Mouse (Mus musculus) embryonic facial prominence, embryonic 15.5 days (tissue): ENCODE data around the gene Apc2. TPM values are rescaled to one million over a fixed set of nuclear protein-coding genes. Genes with fewer than 3 reads are reported as not detected.
"Not testable (repeated sequence)": the region's sequence is repeated elsewhere in the genome, so short reads cannot be mapped to it uniquely, and the experiment has no call there.

Experiments
- ATAC-seq: fragments of 200-750 bp; cut with Nextera tagmentation; 2 replicates; pipeline ENCODE4 v1.8.0; 2017; ENCODE audit warnings: low read depth, moderate TSS enrichment; ENCODE audit not compliant: insufficient number of reproducible peaks, low FRiP score, low TSS enrichment
- H3K27ac ChIP-seq: fragments of 300-500 bp; sonication (generic); replicated peaks from 2 replicates; pipeline ENCODE4 v1.5.1; 2015; ENCODE audit warnings: mild to moderate bottlenecking, inconsistent platforms
- H3K27me3 ChIP-seq: fragments of 300-500 bp; sonication (generic); 2 replicates; pipeline ENCODE4 v1.6.1; 2015; ENCODE audit warnings: inconsistent platforms
- H3K36me3 ChIP-seq: fragments of 300-500 bp; sonication (generic); 2 replicates; pipeline ENCODE4 v1.6.1; 2015; ENCODE audit warnings: mild to moderate bottlenecking, inconsistent platforms
- H3K4me1 ChIP-seq: fragments of 300-500 bp; sonication (generic); 2 replicates; pipeline ENCODE4 v1.6.1; 2015; ENCODE audit warnings: inconsistent platforms
- H3K4me2 ChIP-seq: fragments of 300-500 bp; sonication (generic); replicated peaks from 2 replicates; pipeline ENCODE4 v1.6.1; 2015; ENCODE audit warnings: mild to moderate bottlenecking, inconsistent platforms
- H3K4me3 ChIP-seq: fragments of 300-500 bp; sonication (generic); replicated peaks from 2 replicates; pipeline ENCODE4 v1.5.1; 2015; ENCODE audit warnings: mild to moderate bottlenecking, inconsistent platforms
- H3K9ac ChIP-seq: fragments of 300-500 bp; sonication (generic); 2 replicates; pipeline ENCODE4 v1.6.1; 2015; ENCODE audit warnings: inconsistent platforms
- H3K9me3 ChIP-seq: fragments of 300-500 bp; sonication (generic); replicated peaks from 2 replicates; pipeline ENCODE4 v1.6.1; 2016; ENCODE audit warnings: inconsistent platforms
- WGBS: fragments of 180-500 bp; shearing (Covaris S2); methylation state at CpG from one replicate; pipeline ENCODE4 v1.1.7; 2015; 5-methylcytosine and 5-hydroxymethylcytosine counted together
- polyA plus RNA-seq: library from polyadenylated mRNA; unstranded; fragments of >200 nt; fragmentation: Nextera tagmentation; extraction: Ambion mirVana; gene quantifications from 2 replicates; pipeline ENCODE4 v1.2.1, GENCODE M21; 2015

The Apc2 gene
- polyA plus RNA-seq, 1 experiment from 2014 or later = 5.4 TPM

DNA sequence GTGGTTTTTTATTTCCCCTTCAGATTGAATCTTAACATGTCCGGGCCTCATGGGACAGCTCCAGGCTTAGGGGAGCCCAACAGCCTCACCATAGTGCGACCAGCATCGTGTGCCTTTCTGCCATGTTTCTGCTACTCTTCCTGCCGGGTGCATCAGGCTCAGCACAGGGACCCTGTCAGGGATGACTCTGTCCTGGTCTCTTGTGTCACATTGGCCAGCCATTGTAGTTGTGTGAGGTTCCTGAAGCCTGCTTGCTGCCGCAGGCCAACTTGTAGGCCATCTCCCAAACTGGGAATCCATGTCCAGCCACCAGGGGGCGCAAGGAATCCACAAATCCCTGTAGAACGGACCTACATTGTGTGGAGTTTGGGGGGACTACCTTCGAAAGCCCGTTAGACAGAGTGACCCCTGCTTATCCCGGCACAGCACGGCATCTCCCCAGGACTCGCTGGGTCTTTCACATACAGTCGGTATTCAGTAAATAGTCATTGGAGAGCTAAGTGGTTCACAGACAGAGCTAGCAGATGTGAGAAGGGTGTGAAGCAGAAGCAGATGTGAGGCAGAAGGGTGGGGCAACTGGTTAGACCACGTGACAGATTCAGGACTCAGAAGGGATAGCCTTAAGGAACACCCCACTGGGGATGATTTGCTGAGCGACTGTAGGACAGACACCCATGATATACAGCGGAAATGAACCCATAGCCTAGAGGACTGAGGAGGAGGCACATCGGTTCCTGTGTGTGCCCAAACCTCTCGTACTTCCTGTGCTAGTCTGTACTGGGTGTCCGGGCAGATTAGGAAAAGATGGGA lies 44.4 kb downstream of the Apc2 start:
- 16% methylated on average over 19 of the region's 19 CpGs for WGBS
- H3K9ac ChIP-seq = no peak overlapping the region
- 0 out of 2 replicates have a peak overlapping the region, but pooled peaks have one; percentile 16 for H3K4me3 ChIP-seq
- H3K4me2 ChIP-seq = peak overlapping the region; percentile 34
- peaks cover 49% of the 10 kb centered on the region for H3K27me3 ChIP-seq
- no peaks in the 10 kb centered on the region for H3K36me3 ChIP-seq
- no peak for ATAC-seq
- H3K4me1 ChIP-seq = peaks cover 51% of the 10 kb centered on the region
- H3K9me3 ChIP-seq = no peaks in the 10 kb centered on the region
- no peak overlapping the region for H3K27ac ChIP-seq

GRCm38 (mm10) chr10:80341026-80341425 lies 45.2 kb downstream of the Apc2 start:
- H3K9ac ChIP-seq = no peak overlapping the region
- H3K4me1 ChIP-seq = peaks cover 55% of the 10 kb centered on the region
- no peak overlapping the region for H3K4me3 ChIP-seq
- no peaks in the 10 kb centered on the region for H3K36me3 ChIP-seq
- H3K9me3 ChIP-seq = no peaks in the 10 kb centered on the region
- 20% methylated on average over 21 of the region's 21 CpGs for WGBS
- ATAC-seq = no peak
- H3K4me2 ChIP-seq = no peak overlapping the region
- H3K27me3 ChIP-seq = peaks cover 57% of the 10 kb centered on the region
- H3K27ac ChIP-seq = no peak overlapping the region

DNA sequence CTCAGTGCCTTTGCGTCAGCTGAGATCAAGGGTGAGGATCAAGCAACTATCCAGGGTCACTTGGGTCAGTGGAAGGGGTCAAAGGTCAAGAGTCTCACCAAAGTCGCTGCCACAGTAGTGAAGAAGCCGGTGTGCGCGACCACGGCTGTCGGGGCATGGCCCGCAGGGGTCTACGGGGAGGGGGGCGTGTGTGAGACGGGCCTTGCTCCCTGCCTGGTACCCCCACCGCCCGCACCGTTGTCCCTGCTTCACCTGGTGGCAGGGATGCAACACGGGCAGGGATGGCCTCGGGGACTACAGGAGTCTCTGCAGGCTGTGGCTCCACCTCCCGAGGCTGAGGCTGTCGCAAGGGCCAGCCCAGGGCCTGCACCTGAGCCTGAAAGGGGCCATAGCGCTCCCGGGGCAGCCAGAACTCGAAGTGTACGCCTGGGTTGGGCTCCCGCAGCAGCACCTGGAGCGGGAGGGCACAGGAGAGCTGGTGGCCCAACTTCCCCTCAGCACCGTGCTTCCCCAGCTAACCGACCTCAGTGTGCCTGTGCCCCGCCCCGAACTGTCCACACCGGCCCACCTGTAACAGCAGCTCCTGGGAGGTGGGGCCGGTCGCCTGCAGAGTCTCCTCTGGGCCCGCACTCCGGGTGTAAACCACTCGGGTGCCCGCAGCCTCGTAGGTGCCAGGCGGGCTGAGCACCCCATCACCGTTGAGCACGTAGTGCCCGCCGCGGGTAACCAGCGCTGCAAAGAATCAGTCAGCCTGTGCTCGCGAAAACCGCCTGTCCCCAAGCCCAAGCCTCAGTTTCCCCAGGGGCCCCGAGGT lies 45.9 kb downstream of the Apc2 start:
- 5% methylated on average over 47 of the region's 47 CpGs for WGBS
- Histone ChIP-seq H3K4me2 (peak overlapping the region; percentile 57), H3K4me1 (peaks cover 55% of the 10 kb centered on the region), H3K27ac (no peak overlapping the region), H3K27me3 (peaks cover 61% of the 10 kb centered on the region), H3K4me3 (peak overlapping the region; percentile 39), H3K9me3 (no peaks in the 10 kb centered on the region), H3K9ac (no peak overlapping the region), H3K36me3 (no peaks in the 10 kb centered on the region)
- ATAC-seq = no peak

DNA sequence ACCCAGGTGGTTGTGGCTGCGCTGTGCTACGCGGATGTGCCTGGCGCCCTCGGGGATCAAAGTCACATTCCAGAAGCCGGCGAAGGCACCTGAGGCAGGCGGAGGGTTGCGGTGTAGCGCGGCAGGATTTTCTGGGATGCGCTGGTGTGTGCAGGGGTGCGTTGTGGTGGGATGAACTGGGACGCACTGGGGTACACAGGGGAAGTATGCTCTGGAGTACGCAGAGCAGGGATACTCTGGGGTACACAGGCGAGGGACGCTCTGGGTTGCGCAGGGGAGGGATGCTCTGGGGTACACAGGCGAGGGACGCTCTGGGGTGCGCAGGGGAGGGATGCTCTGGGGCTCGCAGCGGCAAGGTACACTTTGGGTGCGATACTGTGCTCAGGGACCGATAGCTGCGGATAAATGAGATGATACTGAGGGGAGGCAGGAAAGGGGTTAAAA lies 46.5 kb downstream of the Apc2 start:
- peak overlapping the region; percentile 57 for H3K4me2 ChIP-seq
- H3K9me3 ChIP-seq = no peaks in the 10 kb centered on the region
- no peaks in the 10 kb centered on the region for H3K36me3 ChIP-seq
- no peak for ATAC-seq
- peaks cover 66% of the 10 kb centered on the region for H3K27me3 ChIP-seq
- peak overlapping the region; percentile 39 for H3K4me3 ChIP-seq
- peaks cover 57% of the 10 kb centered on the region for H3K4me1 ChIP-seq
- H3K27ac ChIP-seq = 0 out of 2 replicates have a peak overlapping the region, but pooled peaks have one; percentile 65
- WGBS = under 1% methylated on average over 26 of the region's 26 CpGs
- H3K9ac ChIP-seq = no peak overlapping the region

GRCm38 (mm10) chr10:80342749-80343424 lies 47.1 kb downstream of the Apc2 start:
- peaks cover 72% of the 10 kb centered on the region for H3K27me3 ChIP-seq
- WGBS = under 1% methylated on average over 32 of the region's 33 CpGs
- H3K4me3 ChIP-seq = peak overlapping the region; percentile 39
- peak overlapping the region; percentile 65; the same call in 1 of the 2 replicates for H3K27ac ChIP-seq
- peak overlapping the region; percentile 57 for H3K4me2 ChIP-seq
- ATAC-seq = peak; percentile 82
- H3K4me1 ChIP-seq = peaks cover 61% of the 10 kb centered on the region
- no peak overlapping the region for H3K9ac ChIP-seq
- no peaks in the 10 kb centered on the region for H3K36me3 ChIP-seq
- H3K9me3 ChIP-seq = no peaks in the 10 kb centered on the region

GRCm38 (mm10) chr10:80343425-80343895 lies 47.7 kb downstream of the Apc2 start:
- H3K9ac ChIP-seq = no peak overlapping the region
- no peak; the same call in 1 of the 2 replicates for ATAC-seq

DNA sequence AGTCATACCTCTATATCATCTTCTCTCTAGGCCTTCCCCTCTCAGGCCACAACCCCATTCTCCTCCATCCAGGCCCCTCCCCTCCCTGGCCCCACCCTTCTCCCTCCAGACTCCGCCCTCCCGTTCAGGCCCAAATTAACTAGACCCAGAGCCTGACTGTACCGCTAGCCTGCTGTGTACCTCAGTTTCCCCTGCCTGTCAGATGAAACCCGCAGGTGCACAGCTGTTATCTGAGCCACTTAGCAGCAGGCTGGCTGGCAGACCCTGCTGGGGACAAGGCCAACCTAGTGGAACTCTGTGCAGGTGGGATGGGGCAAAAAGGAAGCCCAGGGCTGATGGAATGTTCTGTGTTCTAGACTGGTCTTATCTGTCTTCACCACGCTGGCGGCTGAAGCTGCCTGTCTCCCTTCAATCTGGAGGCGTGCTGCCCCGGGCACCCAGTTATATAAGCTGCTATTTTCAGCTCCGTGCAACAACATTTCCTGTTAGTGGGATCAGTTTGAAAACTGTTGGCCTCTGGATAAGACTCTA lies 48.4 kb downstream of the Apc2 start:
- WGBS = 33% methylated on average over 9 of the region's 9 CpGs
- Histone ChIP-seq H3K4me1 (peaks cover 74% of the 10 kb centered on the region), H3K36me3 (no peaks in the 10 kb centered on the region), H3K4me3 (peak overlapping the region; percentile 16), H3K9ac (no peak overlapping the region), H3K9me3 (no peaks in the 10 kb centered on the region), H3K27me3 (peaks cover 85% of the 10 kb centered on the region), H3K27ac (peak overlapping the region; percentile 56), H3K4me2 (peak overlapping the region; percentile 57)
- ATAC-seq = no peak

More at GRCm38 (mm10) chr10:80343425-80343895, 47.7 kb downstream of the Apc2 start:
- peak overlapping the region; percentile 39 for H3K4me3 ChIP-seq
- no peaks in the 10 kb centered on the region for H3K36me3 ChIP-seq
- peaks cover 66% of the 10 kb centered on the region for H3K4me1 ChIP-seq
- no peaks in the 10 kb centered on the region for H3K9me3 ChIP-seq
- H3K4me2 ChIP-seq = peak overlapping the region; percentile 57
- H3K27me3 ChIP-seq = peaks cover 77% of the 10 kb centered on the region
- peak overlapping the region; percentile 65; the same call in 1 of the 2 replicates for H3K27ac ChIP-seq
- 26% methylated on average over 13 of the region's 13 CpGs for WGBS

DNA sequence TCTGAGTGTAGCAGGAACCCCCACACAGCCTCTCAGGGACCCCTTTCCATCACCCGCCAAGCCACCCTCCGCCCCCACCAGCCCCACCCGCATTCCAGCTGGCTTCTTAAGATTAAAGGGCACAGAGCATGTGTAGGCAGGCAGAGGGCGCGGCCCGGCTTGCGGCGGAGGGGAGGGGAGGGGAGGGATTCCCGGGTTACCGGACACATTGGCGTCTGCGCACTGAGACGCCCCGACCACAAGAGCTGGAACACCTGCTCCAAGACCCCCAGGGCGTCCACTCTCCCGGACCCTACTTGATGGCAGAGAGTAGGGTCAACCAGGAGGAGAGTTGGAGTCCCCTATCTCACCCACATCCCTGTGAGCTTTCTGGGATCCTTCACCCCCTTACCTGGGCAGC lies 49.3 kb downstream of the Apc2 start:
- H3K9ac ChIP-seq = no peak overlapping the region
- peak overlapping the region; percentile 56 for H3K27ac ChIP-seq
- ATAC-seq = no peak
- H3K4me2 ChIP-seq = peak overlapping the region; percentile 57
- no peaks in the 10 kb centered on the region for H3K9me3 ChIP-seq
- no peaks in the 10 kb centered on the region for H3K36me3 ChIP-seq
- WGBS = 1% methylated on average over 16 of the region's 16 CpGs
- H3K4me1 ChIP-seq = peaks cover 76% of the 10 kb centered on the region
- H3K4me3 ChIP-seq = peak overlapping the region; percentile 10; the same call in 1 of the 2 replicates
- H3K27me3 ChIP-seq = peaks cover 93% of the 10 kb centered on the region

DNA sequence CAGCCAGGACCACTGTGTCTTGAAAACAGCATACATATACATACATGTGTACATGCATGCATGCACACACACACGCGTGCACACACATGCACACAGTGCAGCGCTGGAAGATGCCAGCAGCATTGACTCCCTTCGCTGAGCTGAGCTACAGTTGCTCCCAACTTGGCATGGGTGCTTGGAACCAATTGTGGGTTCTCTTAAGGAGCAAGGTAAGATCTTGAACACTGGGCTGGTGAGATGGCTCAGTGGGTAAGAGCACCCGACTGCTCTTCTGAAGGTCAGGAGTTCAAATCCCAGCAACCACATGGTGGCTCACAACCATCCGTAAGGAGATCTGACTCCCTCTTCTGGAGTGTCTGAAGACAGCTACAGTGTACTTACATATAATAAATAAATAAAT lies 50.2 kb downstream of the Apc2 start:
- 77% methylated on average over 6 of the region's 6 CpGs for WGBS
- not testable (repeated sequence) for H3K9me3 ChIP-seq, H3K4me3 ChIP-seq, H3K9ac ChIP-seq, H3K4me2 ChIP-seq, H3K36me3 ChIP-seq, ATAC-seq, H3K27ac ChIP-seq
- peaks cover 91% of the 10 kb centered on the region for H3K27me3 ChIP-seq
- peaks cover 71% of the 10 kb centered on the region for H3K4me1 ChIP-seq

- H3K27ac ChIP-seq = no peak overlapping the region
- H3K36me3 ChIP-seq = no peaks in the 10 kb centered on the region
- peak overlapping the region; percentile 39 for H3K4me3 ChIP-seq
- WGBS = 13% methylated on average over 17 of the region's 17 CpGs
- H3K4me1 ChIP-seq = peaks cover 56% of the 10 kb centered on the region
- H3K9me3 ChIP-seq = no peaks in the 10 kb centered on the region
- H3K4me2 ChIP-seq = peak overlapping the region; percentile 61
- ATAC-seq = no peak
- H3K27me3 ChIP-seq = peaks cover 89% of the 10 kb centered on the region
- H3K9ac ChIP-seq = no peak overlapping the region
Observed at GRCm38 (mm10) chr10:80347514-80347967, 51.8 kb downstream of the Apc2 start.
